Mouse (Mus musculus): ENCODE measurements around the gene Mad1l1.

DNA sequence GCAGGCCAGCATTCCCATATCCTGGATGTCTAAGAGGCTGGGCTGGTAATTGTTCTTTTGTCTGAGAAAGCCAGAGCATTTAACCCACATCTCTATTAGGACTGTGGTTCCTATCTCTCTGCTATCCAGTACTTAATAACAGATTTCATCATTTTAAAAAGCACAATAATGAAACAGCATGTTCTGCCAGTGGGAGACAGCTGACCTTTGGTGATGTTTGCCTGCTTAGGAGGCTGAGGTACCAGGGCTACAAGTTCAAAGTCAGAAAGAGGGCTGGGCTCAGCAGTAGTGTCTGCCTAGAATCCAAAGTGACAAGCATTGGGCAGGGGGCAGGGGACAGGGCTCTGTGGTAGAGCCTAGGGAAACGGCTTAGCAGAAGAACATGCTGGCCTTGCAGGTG is 149.6 kb downstream of the Mad1l1 start:
- no peak for TF ChIP-seq CTCF (IDR thresholded peaks at IDR 0.05; ENCODE audit: control insufficient read depth, insufficient read depth, insufficient read length)
- TF ChIP-seq MAX (IDR thresholded peaks at IDR 0.05), result no peak
- TF ChIP-seq FOSL1 (IDR thresholded peaks at IDR 0.05; ENCODE audit: insufficient read depth, low read length, poor library complexity, severe bottlenecking), result no peak
- TF ChIP-seq USF1 (IDR thresholded peaks at IDR 0.05; ENCODE audit: low read depth), result no peak
- TF ChIP-seq MYOG (IDR thresholded peaks at IDR 0.05; ENCODE audit: control insufficient read depth, extremely low read depth, insufficient read length), result no peak

Data from C2C12 (cell line).